Mouse (Mus musculus) limb, embryonic 15.5 days (tissue): Measurements from ENCODE around the gene Tbcb. TPM values are rescaled to one million over a fixed set of nuclear protein-coding genes. Genes with fewer than 3 reads are reported as not detected.

Experiments used
- ATAC-seq: fragments of 200-750 bp; cut with Nextera tagmentation; 2 replicates; pipeline ENCODE4 v1.8.0; 2017; ENCODE audit warnings: low read depth, moderate TSS enrichment; ENCODE audit not compliant: insufficient number of reproducible peaks, low FRiP score, low TSS enrichment
- H3K27ac ChIP-seq: fragments of 300-500 bp; sonication (generic); 2 replicates; pipeline ENCODE4 v1.5.1; 2015; ENCODE audit warnings: moderate library complexity, mild to moderate bottlenecking, inconsistent platforms
- H3K27me3 ChIP-seq: fragments of 300-500 bp; sonication (generic); 2 replicates; pipeline ENCODE4 v1.6.1; 2015; ENCODE audit warnings: inconsistent platforms
- H3K36me3 ChIP-seq: fragments of 300-500 bp; sonication (generic); 2 replicates; pipeline ENCODE4 v1.6.1; 2015; ENCODE audit warnings: inconsistent platforms
- H3K4me1 ChIP-seq: fragments of 300-500 bp; sonication (generic); 2 replicates; pipeline ENCODE4 v1.6.1; 2015; ENCODE audit warnings: inconsistent platforms
- H3K4me2 ChIP-seq: fragments of 300-500 bp; sonication (generic); 2 replicates; pipeline ENCODE4 v1.6.1; 2015; ENCODE audit warnings: mild to moderate bottlenecking, inconsistent platforms
- H3K4me3 ChIP-seq: fragments of 300-500 bp; sonication (generic); 2 replicates; pipeline ENCODE4 v1.5.1; 2015; ENCODE audit warnings: mild to moderate bottlenecking, inconsistent platforms
- H3K9ac ChIP-seq: fragments of 300-500 bp; sonication (generic); 2 replicates; pipeline ENCODE4 v1.6.1; 2015; ENCODE audit warnings: inconsistent platforms
- H3K9me3 ChIP-seq: fragments of 300-500 bp; sonication (generic); 2 replicates; pipeline ENCODE4 v1.6.1; 2016; ENCODE audit warnings: inconsistent platforms
- WGBS: fragments of 180-500 bp; shearing (Covaris S2); methylation state at CpG from one replicate; pipeline ENCODE4 v1.1.7; 2015; 5-methylcytosine and 5-hydroxymethylcytosine counted together
- polyA plus RNA-seq: library from polyadenylated mRNA; unstranded; fragments of >200 nt; fragmentation: Nextera tagmentation; extraction: Ambion mirVana; gene quantifications from 2 replicates; pipeline ENCODE4 v1.2.1, GENCODE M21; 2015

Tbcb gene
- polyA plus RNA-seq, result 175 and 188 TPM in 2 replicates

GRCm38 (mm10) chr7:30231669-30232454 is at the start of gene Tbcb, which contains the start of gene Polr2i:
Gene Tbcb, minus strand, starts transcription at chr7:30232272.
Gene Polr2i, plus strand, starts transcription at chr7:30231948.
- Histone ChIP-seq H3K36me3 (peaks cover 42% of the 10 kb centered on the region), H3K27me3 (no peaks in the 10 kb centered on the region), H3K9me3 (no peaks in the 10 kb centered on the region), H3K4me2 (peak within 1 kb of the TSS; percentile 76), H3K9ac (peak within 1 kb of the TSS; percentile 69), H3K27ac (peak within 1 kb of the TSS; percentile 96), H3K4me3 (peak within 1 kb of the TSS; percentile 74), H3K4me1 (peaks cover 20% of the 10 kb centered on the region)
- peak; percentile 96 for ATAC-seq
- under 1% methylated on average over 67 of the region's 67 CpGs for WGBS

GRCm38 (mm10) chr7:30281522-30281921 is 49.5 kb upstream of the Tbcb start:
- H3K4me1 ChIP-seq, result peaks cover 16% of the 10 kb centered on the region
- no peak overlapping the region for H3K9ac ChIP-seq
- H3K9me3 ChIP-seq, result no peaks in the 10 kb centered on the region
- WGBS, result 72% methylated on average over 4 of the region's 4 CpGs
- H3K27me3 ChIP-seq, result no peaks in the 10 kb centered on the region
- H3K36me3 ChIP-seq, result no peaks in the 10 kb centered on the region
- peak overlapping the region; percentile 96 for H3K27ac ChIP-seq
- ATAC-seq, result no peak
- no peak overlapping the region for H3K4me3 ChIP-seq
- 0 out of 2 replicates have a peak overlapping the region, but pooled peaks have one; percentile 92 for H3K4me2 ChIP-seq

GRCm38 (mm10) chr7:30280670-30281138 is 48.6 kb upstream of the Tbcb start:
- peak; percentile 83 for ATAC-seq
- Histone ChIP-seq H3K36me3 (no peaks in the 10 kb centered on the region), H3K4me2 (peak overlapping the region; percentile 92), H3K4me3 (peak overlapping the region; percentile 81), H3K4me1 (peaks cover 16% of the 10 kb centered on the region), H3K9me3 (no peaks in the 10 kb centered on the region), H3K9ac (peak overlapping the region; percentile 31), H3K27ac (peak overlapping the region; percentile 96), H3K27me3 (no peaks in the 10 kb centered on the region)
- under 1% methylated on average over 20 of the region's 20 CpGs for WGBS

- no peaks in the 10 kb centered on the region for H3K9me3 ChIP-seq
- peak within 1 kb of the TSS; percentile 96 for H3K27ac ChIP-seq
- no peaks in the 10 kb centered on the region for H3K36me3 ChIP-seq
- ATAC-seq, result peak; percentile 95
- H3K4me2 ChIP-seq, result peak within 1 kb of the TSS; percentile 92
- H3K27me3 ChIP-seq, result no peaks in the 10 kb centered on the region
- WGBS, result under 1% methylated on average over 49 of the region's 49 CpGs
- H3K9ac ChIP-seq, result peak within 1 kb of the TSS; percentile 31
- peak within 1 kb of the TSS; percentile 81 for H3K4me3 ChIP-seq
- H3K4me1 ChIP-seq, result peaks cover 16% of the 10 kb centered on the region
These were observed 48.0 kb upstream of the Tbcb start, which contains the start of the genes Thap8 and Wdr62 for GRCm38 (mm10) chr7:30279951-30280669. Gene Thap8, plus strand, starts transcription at chr7:30280094. Gene Wdr62, minus strand, starts transcription at chr7:30280419.

GRCm38 (mm10) chr7:30279536-30279935 is 47.5 kb upstream of the Tbcb start:
- Histone ChIP-seq H3K4me3 (peak overlapping the region; percentile 81), H3K9ac (0 out of 2 replicates have a peak overlapping the region, but pooled peaks have one; percentile 28), H3K27ac (no peak overlapping the region), H3K4me2 (peak overlapping the region; percentile 92), H3K9me3 (no peaks in the 10 kb centered on the region), H3K4me1 (peaks cover 16% of the 10 kb centered on the region), H3K36me3 (no peaks in the 10 kb centered on the region), H3K27me3 (no peaks in the 10 kb centered on the region)
- WGBS, result 0% methylated on average over 6 of the region's 6 CpGs
- no peak for ATAC-seq

- peaks cover 16% of the 10 kb centered on the region for H3K4me1 ChIP-seq
- no peaks in the 10 kb centered on the region for H3K27me3 ChIP-seq
- no peak for ATAC-seq
- no peak overlapping the region for H3K27ac ChIP-seq
- H3K9me3 ChIP-seq, result no peaks in the 10 kb centered on the region
- H3K9ac ChIP-seq, result no peak overlapping the region
- peak overlapping the region; percentile 92; the same call in 1 of the 2 replicates for H3K4me2 ChIP-seq
- no peak overlapping the region for H3K4me3 ChIP-seq
- H3K36me3 ChIP-seq, result no peaks in the 10 kb centered on the region
- WGBS, result 40% methylated on average over 2 of the region's 2 CpGs
These were observed 46.8 kb upstream of the Tbcb start for GRCm38 (mm10) chr7:30278911-30279310.

GRCm38 (mm10) chr7:30274383-30274782 is 42.3 kb upstream of the Tbcb start:
- 70% methylated on average over 6 of the region's 6 CpGs for WGBS
- Histone ChIP-seq H3K27ac (no peak overlapping the region), H3K36me3 (peaks cover 15% of the 10 kb centered on the region; the same call in 1 of the 2 replicates), H3K9ac (no peak overlapping the region), H3K4me1 (no peaks in the 10 kb centered on the region), H3K4me2 (no peak overlapping the region), H3K4me3 (no peak overlapping the region), H3K9me3 (no peaks in the 10 kb centered on the region), H3K27me3 (no peaks in the 10 kb centered on the region)
- no peak for ATAC-seq

GRCm38 (mm10) chr7:30269641-30270040 is 37.6 kb upstream of the Tbcb start:
- Histone ChIP-seq H3K4me1 (no peaks in the 10 kb centered on the region), H3K27ac (no peak overlapping the region), H3K9ac (no peak overlapping the region), H3K4me2 (no peak overlapping the region), H3K4me3 (no peak overlapping the region), H3K27me3 (no peaks in the 10 kb centered on the region), H3K9me3 (no peaks in the 10 kb centered on the region), H3K36me3 (peaks cover 19% of the 10 kb centered on the region; the same call in 1 of the 2 replicates)
- 85% methylated on average over 4 of the region's 4 CpGs for WGBS
- no peak for ATAC-seq

GRCm38 (mm10) chr7:30266780-30267179 is 34.7 kb upstream of the Tbcb start:
- Histone ChIP-seq H3K9ac (no peak overlapping the region), H3K4me1 (no peaks in the 10 kb centered on the region), H3K27ac (no peak overlapping the region), H3K27me3 (no peaks in the 10 kb centered on the region), H3K4me2 (no peak overlapping the region), H3K4me3 (no peak overlapping the region), H3K36me3 (peaks cover 29% of the 10 kb centered on the region), H3K9me3 (no peaks in the 10 kb centered on the region)
- no peak for ATAC-seq
- WGBS, result 80% methylated on average over 3 of the region's 3 CpGs

GRCm38 (mm10) chr7:30265935-30266334 is 33.9 kb upstream of the Tbcb start:
- H3K9me3 ChIP-seq, result no peaks in the 10 kb centered on the region
- no peak for ATAC-seq
- 93% methylated on average over 7 of the region's 7 CpGs for WGBS
- no peak overlapping the region for H3K4me2 ChIP-seq
- no peak overlapping the region for H3K27ac ChIP-seq
- H3K4me1 ChIP-seq, result no peaks in the 10 kb centered on the region
- H3K4me3 ChIP-seq, result no peak overlapping the region
- H3K27me3 ChIP-seq, result no peaks in the 10 kb centered on the region
- no peak overlapping the region for H3K9ac ChIP-seq
- peaks cover 30% of the 10 kb centered on the region for H3K36me3 ChIP-seq

- H3K9ac ChIP-seq, result no peak overlapping the region
- no peak overlapping the region for H3K27ac ChIP-seq
- ATAC-seq, result no peak
- WGBS, result 98% methylated on average over 5 of the region's 5 CpGs
- H3K36me3 ChIP-seq, result peaks cover 28% of the 10 kb centered on the region
- no peaks in the 10 kb centered on the region for H3K27me3 ChIP-seq
- H3K9me3 ChIP-seq, result no peaks in the 10 kb centered on the region
- no peak overlapping the region for H3K4me2 ChIP-seq
- H3K4me3 ChIP-seq, result no peak overlapping the region
- no peaks in the 10 kb centered on the region for H3K4me1 ChIP-seq
These were observed 33.5 kb upstream of the Tbcb start for GRCm38 (mm10) chr7:30265531-30265930.
